Comparison of ENCODE assay signal across 21 mouse cellular contexts in genomic region chr17:14662409-14662808, GRCm38 (mm10). TPM values are rescaled to one million over a fixed set of nuclear protein-coding genes. Genes with fewer than 3 reads are reported as not detected.
A peak's percentile ranks its signal among the peaks of the same experiment; 100 is the strongest.
DNase-seq lines count a peak whose midpoint lies in the region; ATAC-seq and TF ChIP-seq lines count a peak whose summit lies in the region.
"Had no signal": no experiment of that assay in that cellular context is flagged by ENCODE, and none has a peak within 500 bp of the region (broad histone marks: within the 10 kb centered on the region; RNA-seq: fewer than 3 reads in every experiment).

No protein-coding gene starts in this region.

- H3K4me1 ChIP-seq in embryonic fibroblast, embryonic 13.5 days (ENCODE audit: control insufficient read depth, insufficient read depth, low read length), result peaks cover 13% of the 10 kb centered on the region
- H3K4me1 ChIP-seq in stomach, postnatal 0 days (replicated peaks; ENCODE audit: control insufficient read depth, insufficient read depth), result no peaks in the 10 kb centered on the region
- H3K4me1 ChIP-seq: embryonic facial prominence, embryonic 10.5 days; forebrain, embryonic 15.5 days; heart, embryonic 10.5 days; hindbrain, embryonic 12.5 days had no signal

- H3K9ac ChIP-seq in stomach, postnatal 0 days (ENCODE audit: low read length), result no peak overlapping the region
- H3K9ac ChIP-seq: forebrain, embryonic 15.5 days; hindbrain, embryonic 12.5 days had no signal

- peak; percentile 18; the same call in 1 of the 2 replicates for ATAC-seq in stomach, postnatal 0 days (ENCODE audit: low FRiP score, low TSS enrichment)
- ATAC-seq: forebrain, embryonic 15.5 days; hindbrain, embryonic 16.5 days; inflammation-experienced regulatory T-cells, adult 6 months had no signal

- no peaks in the 10 kb centered on the region for H3K27me3 ChIP-seq in stomach, postnatal 0 days (ENCODE audit: control insufficient read depth, insufficient read depth, low read length)
- H3K27me3 ChIP-seq: CH12.LX; forebrain, embryonic 15.5 days; hindbrain, embryonic 12.5 days had no signal

- DNase-seq in Muller cell, postnatal 12 days (ENCODE audit: inconsistent ontology term), result peak; percentile 65
- no peak for DNase-seq in stomach, postnatal 0 days (ENCODE audit: low spot score)
- no peak for DNase-seq in layer of hippocampus, adult 18-20 months (ENCODE audit: low spot score in 2 of 2)
- DNase-seq in cerebellum, postnatal 36 days, result no peak
- DNase-seq in ovary, postnatal 14 days (ENCODE audit: low spot score), result no peak
- DNase-seq: adrenal gland, postnatal 10 days; cerebellum, adult 18-20 months; cerebellum, adult 9-11 months; gastrocnemius, postnatal 10 days; heart, adult 18-20 months; heart, postnatal 10 days; heart, postnatal 4 days had no signal

- H3K36me3 ChIP-seq in stomach, postnatal 0 days (ENCODE audit: control insufficient read depth, insufficient read depth, low read length), result no peaks in the 10 kb centered on the region
- H3K36me3 ChIP-seq: embryonic facial prominence, embryonic 10.5 days; forebrain, embryonic 15.5 days; heart, embryonic 10.5 days; hindbrain, embryonic 12.5 days had no signal

- no peaks in the 10 kb centered on the region for H3K9me3 ChIP-seq in stomach, postnatal 0 days (ENCODE audit: control insufficient read depth, low read length)
- H3K9me3 ChIP-seq: embryonic facial prominence, embryonic 10.5 days; forebrain, embryonic 15.5 days; heart, embryonic 10.5 days; hindbrain, embryonic 12.5 days had no signal

- no peak overlapping the region for H3K4me2 ChIP-seq in stomach, postnatal 0 days (replicated peaks; ENCODE audit: low read depth)
- H3K4me2 ChIP-seq: forebrain, embryonic 15.5 days; hindbrain, embryonic 12.5 days had no signal

- no peak for TF ChIP-seq POLR2A in embryonic fibroblast, embryonic 13.5 days (IDR thresholded peaks at IDR 0.05; ENCODE audit: low read depth, low read length)

- 53% methylated on average over 6 of the region's 6 CpGs for WGBS in stomach, postnatal 0 days

- no peak for TF ChIP-seq CTCF in embryonic fibroblast, embryonic 13.5 days (IDR thresholded peaks at IDR 0.05; ENCODE audit: borderline replicate concordance, insufficient read depth, low read length)
- TF ChIP-seq CTCF in stomach, postnatal 0 days (IDR thresholded peaks at IDR 0.05; ENCODE audit: low read depth), result no peak

- H3K4me3 ChIP-seq in embryonic fibroblast, embryonic 13.5 days (ENCODE audit: insufficient read depth, low read length), result no peak overlapping the region
- H3K4me3 ChIP-seq in stomach, postnatal 0 days (ENCODE audit: low read depth, low read length), result no peak overlapping the region
- H3K4me3 ChIP-seq: embryonic facial prominence, embryonic 10.5 days; erythroblast, embryonic 14.5 days; forebrain, embryonic 15.5 days; heart, embryonic 10.5 days; hindbrain, embryonic 12.5 days had no signal

- no peak for TF ChIP-seq EP300 in stomach, postnatal 0 days (optimal IDR thresholded peaks at IDR 0.05)

- peak overlapping the region; percentile 57 for H3K27ac ChIP-seq in embryonic fibroblast, embryonic 13.5 days (ENCODE audit: insufficient read depth, low read length)
- no peak overlapping the region for H3K27ac ChIP-seq in stomach, postnatal 0 days (replicated peaks)
- H3K27ac ChIP-seq: embryonic facial prominence, embryonic 10.5 days; forebrain, embryonic 15.5 days; heart, embryonic 10.5 days; hindbrain, embryonic 12.5 days had no signal

RNA-seq across cellular contexts. Expression of gene Thbs2, which starts 31.6 kb away (rescaled TPM):
- 241 and 405 TPM in 2 replicates for polyA plus RNA-seq in embryonic fibroblast, embryonic 13.5 days (2011; ENCODE audit: insufficient read length, low read depth, missing spikeins)
- polyA plus RNA-seq in stomach, postnatal 0 days (2015; fragmentation: Nextera tagmentation; extraction: Ambion mirVana), result 18.6 and 21.4 TPM in 2 replicates
- 1 to 10 TPM; 3.0 to 4.0 TPM for total RNA-seq in layer of hippocampus, adult 18-20 months (2021)
- polyA plus RNA-seq: erythroblast, embryonic 14.5 days had no signal

Comparison
In these comparisons a context has a peak if more than half of its experiments do, and no peak if none do; other contexts are left out.
1. RNA of gene Thbs2, which starts 31.6 kb away (polyA plus RNA-seq): 241 to 405 TPM in embryonic fibroblast, embryonic 13.5 days; 18.6 to 21.4 TPM in stomach, postnatal 0 days; every median in the first group is over 10 times any median in the second.